Mouse (Mus musculus) lung, postnatal 36 days (tissue): ENCODE data around the gene Tbc1d17.
A peak's percentile ranks its signal among the peaks of the same experiment; 100 is the strongest.
"Not testable (repeated sequence)": the region's sequence is repeated elsewhere in the genome, so short reads cannot be mapped to it uniquely, and the experiment has no call there.

Experiments
- DNase-seq: peaks from one replicate; pipeline ENCODE4 v3.0.0; 2022; ENCODE audit warnings: mixed read lengths

The Tbc1d17 gene

DNA sequence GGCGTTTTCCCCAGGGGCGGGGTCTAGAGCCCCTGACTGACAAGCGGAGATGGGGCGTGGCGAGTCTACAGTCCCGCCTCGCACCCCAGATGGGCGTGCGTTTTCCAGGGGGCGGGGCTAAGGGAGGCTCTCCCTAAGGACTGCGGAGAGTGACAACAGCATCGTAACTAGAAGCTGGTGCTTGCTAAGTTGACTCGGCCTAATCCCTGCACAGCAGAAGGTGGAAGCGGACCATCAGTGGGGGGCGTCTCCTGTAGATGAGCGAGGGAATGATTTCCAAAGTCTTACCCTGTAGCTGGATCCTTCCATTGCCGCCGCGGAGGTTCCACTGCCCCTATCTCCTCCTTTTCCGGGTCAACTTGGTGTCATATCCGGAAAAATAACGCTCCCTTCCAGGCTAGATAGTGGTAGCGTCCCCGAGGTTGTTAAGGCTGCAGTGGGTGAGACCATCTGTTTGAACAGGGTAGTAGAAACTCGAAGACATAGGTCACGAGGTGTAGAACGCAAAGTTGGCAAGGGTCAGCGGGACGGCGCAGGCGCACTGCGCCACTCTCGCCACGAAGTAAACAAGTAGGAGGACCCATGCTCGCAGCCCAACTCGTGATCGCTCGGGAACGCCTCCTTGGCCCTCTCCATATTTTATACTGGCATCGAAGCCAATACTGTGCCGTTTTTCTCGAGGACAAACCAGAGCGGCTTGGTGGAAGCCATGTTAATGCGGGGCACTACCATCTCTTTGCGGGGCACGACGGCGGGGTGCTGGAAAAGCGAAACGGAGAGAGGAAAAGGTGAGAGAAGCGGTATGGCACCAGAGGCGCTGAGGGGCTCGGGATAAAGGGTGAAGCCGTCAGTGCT lies at the start of gene Tbc1d17, which contains the start of gene Akt1s1:
Tbc1d17 (minus strand) TSS at position 519 of the 855 bp plus-strand sequence.
Akt1s1 (plus strand) TSS at position 431 of the 855 bp plus-strand sequence.
- peak; percentile 100 for DNase-seq

- peak; percentile 34 for DNase-seq
These were observed 49.7 kb upstream of the Tbc1d17 start for GRCm38 (mm10) chr7:44898607-44899006.

- DNase-seq, result no peak
These were observed 47.6 kb upstream of the Tbc1d17 start for GRCm38 (mm10) chr7:44896499-44896898.

DNA sequence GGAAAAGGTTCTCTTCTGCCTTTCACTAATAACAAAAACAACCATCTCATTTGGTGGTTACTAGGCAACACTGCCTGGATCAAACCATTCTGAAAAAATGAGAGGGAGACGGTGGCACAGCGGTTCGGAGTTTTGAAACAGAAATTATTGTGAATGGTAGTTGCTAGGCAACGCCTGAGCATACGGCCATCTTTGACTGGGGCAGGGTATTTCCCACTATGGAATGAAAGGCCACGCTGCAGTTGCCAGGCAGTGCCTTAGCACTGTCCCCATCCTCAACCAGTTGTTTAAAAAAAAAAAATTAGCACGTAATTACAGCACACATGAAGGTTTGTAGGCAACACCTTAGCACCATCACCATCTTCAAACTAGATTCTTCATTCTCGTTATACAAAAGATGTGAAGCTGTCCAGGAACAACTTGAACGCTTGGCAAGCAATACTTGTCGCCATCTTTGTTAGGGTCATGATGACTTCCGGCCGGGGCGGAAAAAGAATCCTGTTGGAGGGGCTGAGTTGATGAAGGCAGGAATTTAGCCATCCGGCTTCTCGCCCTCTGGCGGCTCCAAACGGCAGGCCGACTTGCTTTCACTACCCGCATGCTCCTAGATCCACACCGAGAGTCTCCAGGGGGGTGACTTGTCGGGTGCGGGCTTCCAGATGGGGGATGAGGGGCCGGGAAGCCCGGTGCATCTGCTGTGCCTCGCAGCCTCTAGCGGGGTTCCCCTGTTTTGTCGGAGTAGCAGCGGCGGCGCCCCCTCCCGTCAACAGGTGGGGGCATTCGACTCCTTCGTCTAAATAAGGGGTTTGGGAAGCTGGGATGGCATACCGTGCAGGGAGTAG lies 46.9 kb upstream of the Tbc1d17 start, which contains the start of gene Fuz:
Fuz (plus strand) TSS at position 487 of the 842 bp plus-strand sequence.
- peak; percentile 96 for DNase-seq

- DNase-seq, result no peak
These were observed 46.3 kb upstream of the Tbc1d17 start for GRCm38 (mm10) chr7:44895206-44895592.

GRCm38 (mm10) chr7:44894175-44894574 lies 45.3 kb upstream of the Tbc1d17 start:
- DNase-seq, result no peak

GRCm38 (mm10) chr7:44893197-44893596 lies 44.3 kb upstream of the Tbc1d17 start:
- no peak for DNase-seq

DNA sequence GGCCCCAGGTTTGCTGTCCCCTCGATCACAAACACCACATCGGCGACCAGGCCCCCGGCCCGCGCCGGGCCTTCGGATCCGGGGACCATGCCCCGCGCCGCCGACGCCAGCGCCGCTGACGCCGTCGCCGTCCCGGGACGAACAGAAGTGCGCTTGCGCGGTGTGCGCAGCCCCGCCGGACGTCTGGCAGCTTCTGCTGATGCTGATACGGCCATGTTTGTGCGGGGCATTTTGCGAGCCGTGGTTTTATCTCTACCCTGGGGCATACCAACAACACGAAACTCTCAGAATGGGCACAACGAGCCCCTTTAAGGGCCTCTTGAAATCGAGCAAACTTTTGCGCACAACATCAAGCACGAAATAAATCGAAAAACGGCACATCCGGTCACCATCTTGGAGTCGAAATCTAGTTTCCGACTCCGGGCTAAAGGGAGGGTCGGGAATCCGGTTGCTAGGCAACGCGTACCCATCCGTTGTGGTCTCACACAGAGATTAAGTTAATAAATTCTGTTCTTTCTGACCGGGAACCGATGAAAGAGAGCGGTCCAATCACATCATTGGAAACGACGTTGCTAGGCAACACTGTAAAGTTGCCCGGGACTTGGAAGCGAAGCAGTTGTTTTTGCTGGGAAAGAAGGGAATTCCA lies 43.5 kb upstream of the Tbc1d17 start, which contains the start of gene Med25:
Med25 (minus strand) TSS at position 437 of the 646 bp plus-strand sequence.
- peak; percentile 96 for DNase-seq

GRCm38 (mm10) chr7:44891611-44892010 lies 42.7 kb upstream of the Tbc1d17 start:
- DNase-seq, result no peak

DNA sequence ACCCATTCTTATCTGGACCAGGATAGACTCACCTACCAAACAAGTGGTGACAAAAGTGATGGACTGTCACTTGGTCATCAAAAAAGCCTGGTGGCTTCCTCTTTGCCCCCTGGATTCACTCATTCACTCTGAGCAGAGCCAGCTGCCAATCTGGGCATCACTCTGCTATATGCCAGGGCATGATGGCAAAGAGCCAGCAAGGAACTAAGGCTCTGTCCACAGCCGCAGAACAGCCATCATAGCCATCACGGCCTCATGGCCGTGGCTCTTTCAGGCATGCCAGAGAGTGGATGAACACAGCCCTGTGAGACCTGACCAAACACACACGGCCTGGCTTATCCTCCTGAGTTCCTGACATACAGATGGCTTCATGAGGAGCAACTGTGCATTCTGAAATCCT lies 41.9 kb upstream of the Tbc1d17 start:
- no peak for DNase-seq

DNA sequence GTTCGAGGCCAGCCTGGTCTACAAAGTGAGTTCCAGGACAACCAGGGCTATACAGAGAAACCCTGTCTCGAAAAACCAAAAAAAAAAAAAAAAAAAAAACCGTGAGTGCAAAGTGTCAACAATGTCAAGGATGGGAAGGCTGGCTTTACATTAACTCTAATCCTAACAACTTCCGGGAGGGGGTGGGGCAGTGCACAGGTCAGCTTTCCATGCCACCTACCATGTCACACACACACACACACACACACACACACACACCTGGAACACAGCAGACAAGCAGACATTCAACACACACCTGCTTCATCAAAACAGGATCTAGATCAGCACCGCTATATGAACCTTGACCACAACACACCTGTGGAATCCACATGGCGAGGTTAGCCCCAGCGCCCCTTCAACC lies 41.3 kb upstream of the Tbc1d17 start:
- no peak for DNase-seq

GRCm38 (mm10) chr7:44888256-44889105 lies 39.6 kb upstream of the Tbc1d17 start:
- DNase-seq, result no peak

GRCm38 (mm10) chr7:44886964-44887363 lies 38.1 kb upstream of the Tbc1d17 start:
- DNase-seq, result peak; percentile 53

DNA sequence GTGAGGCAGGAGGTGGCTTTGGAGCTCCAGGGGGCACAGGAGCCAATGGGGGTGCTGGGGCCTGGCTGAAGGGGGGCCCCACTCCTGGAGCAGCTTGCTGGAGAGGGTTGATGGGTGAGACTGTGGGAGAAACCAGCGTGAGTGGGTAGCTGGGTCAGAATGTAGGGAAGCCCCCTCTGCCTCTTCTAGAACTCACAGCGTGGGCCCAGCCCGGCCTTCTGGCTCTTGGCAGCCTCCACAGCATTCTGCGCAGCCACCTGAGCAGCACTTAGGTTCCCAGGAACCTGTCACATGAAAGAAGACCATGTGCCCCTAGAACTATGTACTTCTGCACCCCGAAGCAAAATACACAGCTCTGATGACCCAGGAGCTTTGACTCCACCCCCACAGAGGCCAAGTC lies 35.8 kb upstream of the Tbc1d17 start:
- no peak for DNase-seq

DNA sequence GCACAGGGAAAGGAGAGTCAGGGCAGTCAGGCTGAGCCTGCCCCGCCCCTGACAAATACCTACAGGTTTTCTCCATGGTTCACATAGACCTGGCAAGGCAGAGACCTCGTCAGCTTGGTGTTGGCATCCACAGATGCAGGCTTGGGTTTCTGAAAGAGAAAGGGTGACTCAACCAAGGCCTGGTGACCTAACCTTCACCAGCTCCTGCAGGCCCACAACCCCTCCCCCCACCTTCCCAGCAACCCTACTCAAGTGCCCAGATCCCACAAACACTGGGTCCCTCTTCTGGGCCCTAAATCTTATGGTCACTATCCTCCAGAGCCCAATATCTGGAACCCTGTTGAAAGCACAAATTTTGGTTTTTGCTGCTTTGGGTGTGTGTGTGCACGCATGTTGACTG lies 34.2 kb upstream of the Tbc1d17 start:
- DNase-seq, result no peak

DNA sequence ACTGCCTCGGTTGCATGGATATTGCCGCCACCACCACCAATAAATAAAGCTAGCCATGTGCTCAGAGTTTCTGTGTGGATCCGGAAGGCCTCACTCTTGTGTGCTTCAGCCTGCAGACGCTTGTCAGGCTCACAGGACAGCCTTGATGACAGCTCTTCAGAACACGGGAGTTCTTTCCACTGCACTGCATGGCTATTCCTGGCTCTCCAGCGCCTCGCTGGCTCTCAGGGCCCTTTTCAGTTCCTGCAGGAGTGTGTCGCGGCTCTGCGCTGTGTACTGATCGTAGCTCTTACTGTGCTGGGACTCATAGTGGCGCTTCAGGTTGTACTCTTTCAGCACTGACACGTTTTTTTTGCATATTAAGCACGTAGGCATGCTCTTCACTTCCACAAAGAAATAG lies 29.0 kb upstream of the Tbc1d17 start:
- DNase-seq, result no peak

- DNase-seq, result not testable (repeated sequence)
These were observed 22.9 kb upstream of the Tbc1d17 start for GRCm38 (mm10) chr7:44871774-44872173.

GRCm38 (mm10) chr7:44871181-44871580 lies 22.3 kb upstream of the Tbc1d17 start:
- DNase-seq, result no peak

- no peak for DNase-seq
These were observed 21.7 kb upstream of the Tbc1d17 start for GRCm38 (mm10) chr7:44870614-44871013.

GRCm38 (mm10) chr7:44869697-44870528 lies 21.0 kb upstream of the Tbc1d17 start, which contains the start of gene Ptov1:
Gene Ptov1, minus strand, starts transcription at chr7:44869788.
- peak; percentile 97 for DNase-seq
